Mouse (Mus musculus): ENCODE results near the gene Rasef.

DNA sequence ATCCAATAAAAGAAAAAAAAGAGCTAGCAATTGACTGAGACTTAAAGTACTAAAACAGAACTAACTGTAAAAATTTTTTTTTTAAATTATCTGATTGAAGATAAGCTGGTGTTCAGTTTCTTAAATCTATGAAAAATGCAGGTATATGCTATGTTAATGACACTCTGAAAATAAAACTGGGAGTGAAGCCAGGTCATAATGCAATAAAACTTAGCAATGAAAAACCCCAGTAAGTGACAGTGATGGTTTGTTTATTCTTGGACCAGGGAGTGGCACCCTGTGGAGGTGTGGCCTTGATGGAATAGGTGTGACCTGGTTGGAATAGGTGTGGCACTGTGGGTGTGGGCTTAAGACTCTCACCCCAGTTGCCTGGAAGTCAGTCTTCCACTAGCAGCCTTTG lies 71.0 kb downstream of the Rasef start:
- TF ChIP-seq CTCF (IDR thresholded peaks at IDR 0.05; ENCODE audit: borderline replicate concordance, control insufficient read depth, extremely low read depth, insufficient read depth, low read length, poor library complexity) (no peak), POLR2A (IDR thresholded peaks at IDR 0.05; ENCODE audit: control insufficient read depth, extremely low read depth, insufficient read depth, low read length, poor library complexity) (no peak)
